Mouse (Mus musculus) gastrocnemius, postnatal 10 days (tissue): ENCODE measurements around the gene Ppp3r1. TPM values are rescaled to one million over a fixed set of nuclear protein-coding genes. Genes with fewer than 3 reads are reported as not detected.
"Not testable (repeated sequence)": the region's sequence is repeated elsewhere in the genome, so short reads cannot be mapped to it uniquely, and the experiment has no call there.

Experiments
- DNase-seq: peaks from one replicate; pipeline ENCODE4 v3.0.0; 2021; ENCODE audit warnings: mixed read lengths
- total RNA-seq, 2 experiments: library from RNA; stranded (reverse); gene quantifications; 2 replicates each; pipeline ENCODE4 v1.2.3; 2021

Ppp3r1 gene
- total RNA-seq, 2 experiments from 2014 or later, result 177 to 186 TPM

- no peak for DNase-seq
Observed at GRCm38 (mm10) chr11:17199840-17200501, 40.9 kb downstream of the Ppp3r1 start.

- no peak for DNase-seq
Observed at GRCm38 (mm10) chr11:17200936-17201335, 41.9 kb downstream of the Ppp3r1 start.

GRCm38 (mm10) chr11:17202481-17202880, 43.4 kb downstream of the Ppp3r1 start:
- no peak for DNase-seq

GRCm38 (mm10) chr11:17211258-17212140, 52.4 kb downstream of the Ppp3r1 start, which contains the start of gene Pno1:
Gene Pno1, minus strand, starts transcription at chr11:17211568.
- peak; percentile 96 for DNase-seq

GRCm38 (mm10) chr11:17212141-17212495, 53.1 kb downstream of the Ppp3r1 start:
- no peak for DNase-seq

- DNase-seq, result no peak
Observed at GRCm38 (mm10) chr11:17212903-17213509, 53.9 kb downstream of the Ppp3r1 start.

GRCm38 (mm10) chr11:17215475-17215874, 56.4 kb downstream of the Ppp3r1 start:
- DNase-seq, result no peak

GRCm38 (mm10) chr11:17221126-17221525, 62.1 kb downstream of the Ppp3r1 start:
- DNase-seq, result no peak

- no peak for DNase-seq
Observed at GRCm38 (mm10) chr11:17232792-17233191, 73.7 kb downstream of the Ppp3r1 start.

- DNase-seq, result no peak
Observed at GRCm38 (mm10) chr11:17236449-17237037, 77.5 kb downstream of the Ppp3r1 start.

GRCm38 (mm10) chr11:17238598-17238997, 79.5 kb downstream of the Ppp3r1 start:
- DNase-seq, result not testable (repeated sequence)

GRCm38 (mm10) chr11:17248715-17249114, 89.7 kb downstream of the Ppp3r1 start:
- no peak for DNase-seq

Other genes starting within 250 kb of the Ppp3r1 start
- 1 to 10 TPM in 1 of 2 experiments, under 1 TPM in 1; 0.89 to 1.1 TPM for gene Fbxo48, start 207.9 kb upstream of the Ppp3r1 start, total RNA-seq
- 10 to 100 TPM in 1 of 2 experiments, 1 to 10 TPM in 1; 8.9 to 12.5 TPM for gene Cnrip1, start 107.7 kb upstream of the Ppp3r1 start, total RNA-seq
- 1 to 10 TPM; 1.9 to 3.2 TPM for gene Plek, start 106.9 kb upstream of the Ppp3r1 start, total RNA-seq
- gene Wdr92, start 22.8 kb downstream of the Ppp3r1 start, total RNA-seq, result 1 to 10 TPM; 6.5 to 7.4 TPM
- 10 to 100 TPM; 41.6 to 47.9 TPM for gene Pno1, start 52.3 kb downstream of the Ppp3r1 start, total RNA-seq
- gene C1d, start 98.3 kb downstream of the Ppp3r1 start, total RNA-seq, result 10 to 100 TPM; 43.7 to 45.8 TPM